Mouse (Mus musculus) heart, adult 11 months (tissue): ENCODE measurements around the gene Selenoh.

Experiments
- DNase-seq: peaks from one replicate; pipeline ENCODE4 v3.0.0; 2022

Selenoh gene

DNA sequence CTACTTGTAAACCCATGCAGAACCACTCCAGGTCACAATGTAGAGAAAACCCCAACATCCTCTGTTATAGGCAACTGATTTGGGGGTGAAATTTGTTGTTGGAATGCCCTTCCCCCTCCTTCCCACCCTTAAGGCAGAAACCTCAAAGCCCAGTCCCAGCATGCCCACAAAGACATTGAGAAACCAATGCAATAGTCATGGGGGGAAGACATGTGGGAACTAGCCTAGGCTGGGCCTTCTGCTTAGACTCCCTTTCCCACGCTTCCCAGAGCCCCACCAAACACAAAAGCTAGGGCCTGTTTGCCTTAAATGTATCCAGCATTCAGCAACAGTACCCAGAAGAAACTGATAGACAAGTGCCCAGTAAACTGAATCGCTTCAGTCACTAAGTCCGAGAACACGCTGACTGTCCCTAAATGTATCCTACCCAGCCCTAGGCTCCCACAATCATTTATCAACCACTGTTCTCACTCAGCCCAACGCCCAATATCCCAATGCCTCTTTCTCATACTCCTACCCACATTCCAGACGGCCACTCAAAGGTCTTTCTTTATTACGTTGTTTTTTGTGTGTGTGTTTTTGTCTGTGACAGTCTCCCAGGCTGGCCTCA, 44.1 kb downstream of the Selenoh start:
- DNase-seq, result peak; percentile 84

DNA sequence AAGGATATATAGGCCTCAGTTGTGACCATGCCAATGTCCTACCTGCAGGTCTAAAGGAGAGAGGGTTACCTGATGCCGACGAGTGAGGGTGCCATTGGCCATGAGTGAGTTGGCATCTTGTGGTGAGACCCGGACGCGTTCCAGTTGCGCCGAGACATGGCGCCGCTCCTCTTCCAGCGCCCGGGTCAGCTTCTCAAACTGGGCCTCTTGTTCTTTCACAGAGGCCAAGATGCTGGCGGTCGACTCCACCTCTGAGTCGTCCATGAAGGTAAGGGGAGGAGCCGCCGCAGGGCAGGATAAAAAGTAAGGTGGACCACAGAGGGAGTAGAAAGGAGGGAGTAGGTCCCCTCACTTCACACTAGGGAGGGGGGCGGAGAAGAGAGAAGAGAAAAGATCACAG, 46.4 kb downstream of the Selenoh start:
- peak; percentile 92 for DNase-seq

DNA sequence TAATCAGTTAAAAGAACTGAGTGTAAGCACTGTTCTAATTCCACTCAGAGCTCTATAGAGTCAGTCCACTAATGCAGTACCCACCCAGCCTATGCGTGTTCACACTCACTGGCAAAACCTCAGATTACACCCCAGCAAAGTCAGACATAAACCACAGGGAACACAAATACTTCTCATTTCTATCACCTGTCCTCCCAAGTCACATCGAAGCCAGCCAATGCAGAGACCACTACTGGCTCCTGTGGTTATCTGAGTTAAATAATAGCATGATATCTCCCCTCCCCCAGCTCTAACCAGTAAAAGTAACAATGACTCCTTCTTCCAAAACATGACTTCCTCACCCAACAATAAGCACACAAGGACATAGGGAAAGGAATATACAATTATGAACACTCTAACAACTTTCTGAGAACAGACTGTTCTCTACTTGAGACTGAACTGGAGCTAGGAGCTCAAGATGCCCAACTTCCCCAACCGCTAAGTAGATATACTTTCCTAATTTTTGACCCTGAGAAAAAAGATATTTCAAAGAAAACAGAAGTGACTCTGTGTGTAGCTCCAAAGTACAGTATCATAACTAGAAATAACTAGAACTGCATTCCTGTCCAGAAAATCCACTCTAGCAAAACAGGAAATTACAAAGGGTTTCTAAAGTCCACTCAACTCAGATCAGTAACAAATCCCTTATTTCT, 47.0 kb downstream of the Selenoh start:
- peak; percentile 60 for DNase-seq

DNA sequence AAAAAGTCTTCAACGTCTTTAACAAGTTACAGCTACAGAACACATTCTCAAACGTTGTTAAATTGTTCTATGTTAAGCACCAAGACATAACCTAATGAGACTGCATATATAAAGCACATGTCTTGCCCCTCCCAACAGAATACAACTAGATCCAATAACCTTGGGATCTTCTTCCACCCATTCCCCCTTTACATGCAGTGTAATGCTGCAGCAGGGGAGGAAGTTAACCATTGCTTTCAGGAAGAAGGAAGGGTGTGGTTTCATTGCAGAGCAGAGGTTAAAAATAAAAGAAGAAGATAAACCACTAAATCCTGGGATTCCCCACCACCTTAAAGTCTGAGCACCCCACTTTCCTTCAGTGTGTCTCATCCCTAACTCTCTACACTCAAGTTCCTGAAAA, 47.9 kb downstream of the Selenoh start:
- no peak for DNase-seq

DNA sequence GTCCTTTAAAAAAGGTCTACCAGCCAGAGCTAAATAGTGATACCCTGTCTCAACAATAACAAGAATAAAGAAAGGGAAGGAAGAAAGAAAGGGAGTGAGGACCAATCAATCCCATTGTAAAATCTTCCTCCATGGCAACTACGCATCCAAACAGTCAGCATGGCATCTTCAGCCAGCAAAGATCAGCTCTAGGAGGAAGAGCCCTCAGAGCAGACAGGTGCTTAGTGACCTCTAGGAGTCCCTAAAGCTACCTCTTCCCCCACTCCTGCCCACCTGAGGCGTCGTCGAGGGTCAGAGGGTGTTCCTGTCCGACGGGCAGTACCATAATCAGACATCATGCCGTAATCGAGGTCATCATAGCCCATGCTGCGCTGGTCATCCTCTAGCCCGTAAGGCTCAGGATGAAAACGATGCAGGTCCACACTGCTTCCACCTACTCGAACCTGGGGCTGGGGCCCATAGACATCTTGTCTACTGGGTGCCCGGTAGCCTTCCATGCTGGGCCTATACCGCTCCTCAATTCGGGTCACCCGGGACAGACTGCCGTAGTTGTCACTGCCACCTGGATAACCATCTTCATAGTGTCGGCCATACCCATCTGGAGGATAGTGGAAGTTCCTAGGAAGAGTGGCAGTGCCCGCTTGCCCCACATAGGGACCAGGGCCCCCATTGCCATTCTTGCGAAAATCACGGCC, 50.8 kb downstream of the Selenoh start:
- peak; percentile 93 for DNase-seq
